Mouse (Mus musculus): Measurements from ENCODE around the gene Pip5k1b. TPM values are rescaled to one million over a fixed set of nuclear protein-coding genes. Genes with fewer than 3 reads are reported as not detected.
A peak's percentile ranks its signal among the peaks of the same experiment; 100 is the strongest.

The Pip5k1b gene
- polyA plus RNA-seq, 1 experiment from 2014 or later, result 4.1 TPM

DNA sequence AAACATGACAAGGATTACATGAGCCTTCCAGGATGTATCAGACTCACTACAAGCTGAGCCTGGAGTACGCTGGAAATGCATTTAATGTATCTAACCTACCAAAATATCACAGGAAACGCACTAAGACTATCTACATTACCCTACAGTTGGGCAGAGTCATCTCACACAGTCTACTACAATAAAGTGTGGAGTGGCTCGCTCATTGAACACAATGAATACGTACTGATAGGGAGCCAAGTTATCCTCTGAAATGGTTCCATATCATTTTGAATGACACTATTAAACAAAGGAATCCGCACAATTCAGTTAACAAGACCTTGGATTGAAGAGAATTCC lies 28.1 kb downstream of the Pip5k1b start:
- Histone ChIP-seq H3K4me1 (ENCODE audit: control insufficient read depth, insufficient read depth, low read length) (no peaks in the 10 kb centered on the region), H3K36me3 (ENCODE audit: control insufficient read depth, insufficient read depth, low read length) (no peaks in the 10 kb centered on the region), H3K9me3 (replicated peaks; ENCODE audit: control insufficient read depth, low read length) (no peaks in the 10 kb centered on the region), H3K9ac (ENCODE audit: low read length) (no peak overlapping the region), H3K27me3 (ENCODE audit: control insufficient read depth, insufficient read depth, low read length) (no peaks in the 10 kb centered on the region), H3K4me2 (ENCODE audit: low read depth, low read length) (no peak overlapping the region), H3K27ac (ENCODE audit: low read length) (peak overlapping the region; percentile 47; the same call in 1 of the 2 replicates), H3K4me3 (replicated peaks; ENCODE audit: low read length) (no peak overlapping the region)
- ATAC-seq (ENCODE audit: insufficient read depth, low FRiP score), result no peak
- WGBS, result 79% methylated on average over 5 of the region's 5 CpGs

DNA sequence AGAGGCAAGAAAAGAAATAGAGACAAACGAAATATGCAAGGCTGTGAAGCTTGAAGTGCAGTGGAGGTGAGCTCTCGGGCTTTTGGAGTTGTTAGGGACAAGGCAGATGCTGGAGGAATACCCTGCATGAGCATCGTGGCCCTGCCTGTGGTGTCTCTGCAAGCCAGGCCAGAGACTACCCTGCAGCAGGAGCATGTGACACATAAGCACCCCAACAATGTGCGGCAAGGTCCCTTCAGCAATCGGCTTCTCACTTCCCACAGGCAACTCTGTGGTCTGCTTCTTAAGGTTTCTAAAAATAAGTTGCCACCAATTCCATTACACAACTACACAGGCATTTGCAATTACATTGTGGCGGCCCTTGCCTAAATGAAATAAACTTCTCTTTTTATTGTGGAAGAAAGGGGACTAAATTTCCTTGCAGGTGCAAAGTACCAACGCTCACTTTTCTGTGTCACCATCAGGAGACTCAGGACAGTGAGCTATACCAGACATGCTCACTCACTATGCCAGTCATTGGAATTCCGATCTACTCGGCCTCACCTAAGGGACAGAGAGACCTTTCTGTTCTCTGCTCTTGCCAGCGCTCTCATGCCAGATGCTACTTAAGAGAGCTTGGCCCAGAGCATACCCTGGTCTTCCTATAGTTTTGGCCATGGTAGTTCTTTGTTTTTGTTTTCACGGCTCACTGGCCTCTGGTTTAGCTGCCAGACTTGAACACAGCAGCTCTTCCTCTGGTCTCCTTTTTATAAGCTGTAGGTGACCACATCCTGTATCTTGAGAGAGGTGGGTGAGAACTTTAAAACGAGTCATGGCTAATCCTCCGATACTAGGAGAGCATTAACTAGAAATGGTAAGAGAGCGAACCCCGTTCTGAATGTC lies 28.7 kb downstream of the Pip5k1b start:
- no peaks in the 10 kb centered on the region for H3K36me3 ChIP-seq (ENCODE audit: control insufficient read depth, insufficient read depth, low read length)
- no peak overlapping the region for H3K27ac ChIP-seq (ENCODE audit: low read length)
- H3K4me2 ChIP-seq (ENCODE audit: low read depth, low read length), result no peak overlapping the region
- ATAC-seq (ENCODE audit: insufficient read depth, low FRiP score), result no peak
- no peak overlapping the region for H3K4me3 ChIP-seq (replicated peaks; ENCODE audit: low read length)
- no peaks in the 10 kb centered on the region for H3K4me1 ChIP-seq (ENCODE audit: control insufficient read depth, insufficient read depth, low read length)
- no peaks in the 10 kb centered on the region for H3K9me3 ChIP-seq (replicated peaks; ENCODE audit: control insufficient read depth, low read length)
- H3K9ac ChIP-seq (ENCODE audit: low read length), result no peak overlapping the region
- 71% methylated on average over 15 of the region's 15 CpGs for WGBS
- H3K27me3 ChIP-seq (ENCODE audit: control insufficient read depth, insufficient read depth, low read length), result no peaks in the 10 kb centered on the region

- Histone ChIP-seq H3K27ac (ENCODE audit: low read length) (no peak overlapping the region), H3K27me3 (ENCODE audit: control insufficient read depth, insufficient read depth, low read length) (no peaks in the 10 kb centered on the region), H3K9me3 (replicated peaks; ENCODE audit: control insufficient read depth, low read length) (no peaks in the 10 kb centered on the region), H3K4me1 (ENCODE audit: control insufficient read depth, insufficient read depth, low read length) (no peaks in the 10 kb centered on the region), H3K4me3 (replicated peaks; ENCODE audit: low read length) (no peak overlapping the region), H3K9ac (ENCODE audit: low read length) (no peak overlapping the region), H3K4me2 (ENCODE audit: low read depth, low read length) (no peak overlapping the region), H3K36me3 (ENCODE audit: control insufficient read depth, insufficient read depth, low read length) (no peaks in the 10 kb centered on the region)
- 72% methylated on average over 15 of the region's 15 CpGs for WGBS
- ATAC-seq (ENCODE audit: insufficient read depth, low FRiP score), result no peak
Observed at GRCm38 (mm10) chr19:24523476-24524313, 32.0 kb downstream of the Pip5k1b start.

GRCm38 (mm10) chr19:24521997-24522396 lies 33.7 kb downstream of the Pip5k1b start:
- no peaks in the 10 kb centered on the region for H3K9me3 ChIP-seq (replicated peaks; ENCODE audit: control insufficient read depth, low read length)
- no peak overlapping the region for H3K4me3 ChIP-seq (replicated peaks; ENCODE audit: low read length)
- no peaks in the 10 kb centered on the region for H3K4me1 ChIP-seq (ENCODE audit: control insufficient read depth, insufficient read depth, low read length)
- H3K27ac ChIP-seq (ENCODE audit: low read length), result no peak overlapping the region
- H3K36me3 ChIP-seq (ENCODE audit: control insufficient read depth, insufficient read depth, low read length), result no peaks in the 10 kb centered on the region
- no peak overlapping the region for H3K9ac ChIP-seq (ENCODE audit: low read length)
- H3K4me2 ChIP-seq (ENCODE audit: low read depth, low read length), result no peak overlapping the region
- 78% methylated on average over 7 of the region's 7 CpGs for WGBS
- H3K27me3 ChIP-seq (ENCODE audit: control insufficient read depth, insufficient read depth, low read length), result no peaks in the 10 kb centered on the region
- ATAC-seq (ENCODE audit: insufficient read depth, low FRiP score), result no peak

GRCm38 (mm10) chr19:24521146-24521545 lies 34.5 kb downstream of the Pip5k1b start:
- Histone ChIP-seq H3K9ac (ENCODE audit: low read length) (no peak overlapping the region), H3K4me3 (replicated peaks; ENCODE audit: low read length) (no peak overlapping the region), H3K27ac (ENCODE audit: low read length) (no peak overlapping the region), H3K27me3 (ENCODE audit: control insufficient read depth, insufficient read depth, low read length) (no peaks in the 10 kb centered on the region), H3K4me2 (ENCODE audit: low read depth, low read length) (no peak overlapping the region), H3K9me3 (replicated peaks; ENCODE audit: control insufficient read depth, low read length) (no peaks in the 10 kb centered on the region), H3K4me1 (ENCODE audit: control insufficient read depth, insufficient read depth, low read length) (no peaks in the 10 kb centered on the region), H3K36me3 (ENCODE audit: control insufficient read depth, insufficient read depth, low read length) (no peaks in the 10 kb centered on the region)
- 80% methylated on average over 9 of the region's 9 CpGs for WGBS
- ATAC-seq (ENCODE audit: insufficient read depth, low FRiP score), result no peak

DNA sequence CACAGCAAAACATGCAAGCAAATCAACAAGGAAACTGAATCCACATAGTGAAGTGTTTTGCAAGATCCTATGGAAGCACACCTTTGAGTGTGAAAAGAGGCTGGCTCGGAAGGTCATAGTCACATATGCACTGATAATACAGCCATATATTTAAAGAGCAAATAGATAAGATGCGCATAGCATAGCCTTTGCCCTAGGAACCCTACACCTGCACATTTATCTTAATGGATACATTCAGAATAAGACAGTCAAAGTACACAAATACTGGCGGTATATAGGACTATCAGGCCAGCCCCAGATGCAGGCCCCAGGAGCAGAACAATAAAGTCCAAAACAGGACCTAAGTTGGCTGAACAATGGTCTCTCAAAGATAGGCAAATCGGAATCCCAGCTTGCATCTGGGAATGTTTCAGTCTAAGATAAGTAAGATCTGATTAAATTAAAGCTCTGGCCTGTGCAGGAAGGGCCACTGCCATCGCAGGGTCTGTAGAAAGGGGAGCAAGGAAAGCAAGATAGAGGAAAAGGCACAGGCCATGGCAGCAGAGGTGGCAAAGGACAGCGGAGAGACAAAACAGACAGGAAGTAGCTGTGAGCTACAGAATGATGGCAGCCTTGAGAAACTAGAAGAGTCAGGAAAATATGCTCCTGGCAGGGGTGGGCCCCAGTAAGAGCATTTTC lies 35.8 kb downstream of the Pip5k1b start:
- Histone ChIP-seq H3K4me3 (replicated peaks; ENCODE audit: low read length) (no peak overlapping the region), H3K36me3 (ENCODE audit: control insufficient read depth, insufficient read depth, low read length) (no peaks in the 10 kb centered on the region), H3K4me1 (ENCODE audit: control insufficient read depth, insufficient read depth, low read length) (no peaks in the 10 kb centered on the region), H3K4me2 (ENCODE audit: low read depth, low read length) (no peak overlapping the region), H3K9ac (ENCODE audit: low read length) (no peak overlapping the region), H3K9me3 (replicated peaks; ENCODE audit: control insufficient read depth, low read length) (no peaks in the 10 kb centered on the region), H3K27me3 (ENCODE audit: control insufficient read depth, insufficient read depth, low read length) (no peaks in the 10 kb centered on the region), H3K27ac (ENCODE audit: low read length) (no peak overlapping the region)
- 63% methylated on average over 6 of the region's 6 CpGs for WGBS
- no peak for ATAC-seq (ENCODE audit: insufficient read depth, low FRiP score)

GRCm38 (mm10) chr19:24518384-24518783 lies 37.3 kb downstream of the Pip5k1b start:
- no peak overlapping the region for H3K27ac ChIP-seq (ENCODE audit: low read length)
- no peak for ATAC-seq (ENCODE audit: insufficient read depth, low FRiP score)
- no peaks in the 10 kb centered on the region; the same call in 1 of the 2 replicates for H3K4me1 ChIP-seq (ENCODE audit: control insufficient read depth, insufficient read depth, low read length)
- H3K9ac ChIP-seq (ENCODE audit: low read length), result no peak overlapping the region
- H3K9me3 ChIP-seq (replicated peaks; ENCODE audit: control insufficient read depth, low read length), result no peaks in the 10 kb centered on the region
- H3K4me3 ChIP-seq (replicated peaks; ENCODE audit: low read length), result no peak overlapping the region
- H3K27me3 ChIP-seq (ENCODE audit: control insufficient read depth, insufficient read depth, low read length), result no peaks in the 10 kb centered on the region
- H3K36me3 ChIP-seq (ENCODE audit: control insufficient read depth, insufficient read depth, low read length), result no peaks in the 10 kb centered on the region
- H3K4me2 ChIP-seq (ENCODE audit: low read depth, low read length), result no peak overlapping the region

DNA sequence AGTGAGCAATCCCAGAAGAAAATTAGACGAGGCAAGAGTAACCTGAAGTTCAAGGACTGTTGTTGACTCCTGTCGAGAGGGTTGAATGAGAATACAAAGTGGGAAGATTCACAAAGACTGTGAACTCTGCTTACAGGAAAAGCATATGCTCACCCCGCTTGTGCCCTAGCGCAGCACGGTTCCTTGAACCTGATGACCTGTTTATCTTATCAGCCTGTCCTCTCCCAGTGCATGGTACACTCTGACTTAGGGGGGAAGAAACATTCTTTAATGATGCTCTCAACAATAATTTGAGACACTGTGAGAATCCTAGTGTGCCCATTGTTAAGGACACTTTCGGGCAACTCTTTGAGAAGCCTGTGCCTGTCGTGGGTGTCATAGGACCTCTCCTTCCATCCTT lies 38.6 kb downstream of the Pip5k1b start:
- Histone ChIP-seq H3K36me3 (ENCODE audit: control insufficient read depth, insufficient read depth, low read length) (no peaks in the 10 kb centered on the region), H3K9me3 (replicated peaks; ENCODE audit: control insufficient read depth, low read length) (no peaks in the 10 kb centered on the region), H3K27me3 (ENCODE audit: control insufficient read depth, insufficient read depth, low read length) (no peaks in the 10 kb centered on the region), H3K27ac (ENCODE audit: low read length) (no peak overlapping the region), H3K4me1 (ENCODE audit: control insufficient read depth, insufficient read depth, low read length) (no peaks in the 10 kb centered on the region; the same call in 1 of the 2 replicates), H3K4me3 (replicated peaks; ENCODE audit: low read length) (no peak overlapping the region), H3K4me2 (ENCODE audit: low read depth, low read length) (no peak overlapping the region), H3K9ac (ENCODE audit: low read length) (no peak overlapping the region)
- ATAC-seq (ENCODE audit: insufficient read depth, low FRiP score), result no peak
- WGBS, result 53% methylated on average over 7 of the region's 7 CpGs

DNA sequence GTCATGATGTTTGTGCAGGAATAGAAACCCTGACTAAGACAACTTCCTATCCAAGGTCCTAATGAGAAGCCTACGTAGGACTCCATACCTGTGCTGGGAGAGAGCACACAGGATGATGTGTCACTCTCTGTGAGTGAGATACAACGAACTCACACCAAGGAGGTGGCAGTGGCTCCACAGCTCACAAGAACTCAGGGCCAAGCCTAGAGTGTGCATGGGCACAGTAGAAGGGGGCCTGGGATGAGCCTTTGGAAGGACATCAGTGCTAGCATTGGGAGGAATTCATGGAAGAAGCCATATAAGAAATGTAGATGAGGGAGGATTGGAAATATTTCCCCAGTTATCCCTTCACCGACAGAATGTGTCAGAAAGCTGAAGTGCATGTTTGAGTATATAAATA lies 39.7 kb downstream of the Pip5k1b start:
- H3K4me2 ChIP-seq (ENCODE audit: low read depth, low read length), result no peak overlapping the region
- WGBS, result 83% methylated on average over 3 of the region's 3 CpGs

More for the DNA sequence above, 39.7 kb downstream of the Pip5k1b start:
- H3K4me1 ChIP-seq (ENCODE audit: control insufficient read depth, insufficient read depth, low read length), result no peaks in the 10 kb centered on the region; the same call in 1 of the 2 replicates
- no peak overlapping the region for H3K4me3 ChIP-seq (replicated peaks; ENCODE audit: low read length)
- no peak overlapping the region for H3K27ac ChIP-seq (ENCODE audit: low read length)
- no peaks in the 10 kb centered on the region for H3K36me3 ChIP-seq (ENCODE audit: control insufficient read depth, insufficient read depth, low read length)
- no peak overlapping the region for H3K9ac ChIP-seq (ENCODE audit: low read length)
- H3K9me3 ChIP-seq (replicated peaks; ENCODE audit: control insufficient read depth, low read length), result no peaks in the 10 kb centered on the region
- ATAC-seq (ENCODE audit: insufficient read depth, low FRiP score), result no peak
- H3K27me3 ChIP-seq (ENCODE audit: control insufficient read depth, insufficient read depth, low read length), result no peaks in the 10 kb centered on the region
